Mouse (Mus musculus) limb, embryonic 13.5 days (tissue): Measurements from ENCODE around the gene Engase. TPM values are rescaled to one million over a fixed set of nuclear protein-coding genes. Genes with fewer than 3 reads are reported as not detected.

Experiments used
- ATAC-seq: fragments of 200-750 bp; cut with Nextera tagmentation; 2 replicates; pipeline ENCODE4 v1.8.0; 2017; ENCODE audit warnings: low read depth, moderate number of reproducible peaks, moderate TSS enrichment; ENCODE audit not compliant: low FRiP score
- H3K27ac ChIP-seq: fragments of 300-500 bp; sonication (generic); 2 replicates; pipeline ENCODE4 v1.5.1; 2015; ENCODE audit warnings: inconsistent platforms, mild to moderate bottlenecking, moderate library complexity
- H3K27me3 ChIP-seq: fragments of 300-500 bp; sonication (generic); 2 replicates; pipeline ENCODE4 v1.6.1; 2015; ENCODE audit warnings: mild to moderate bottlenecking, inconsistent platforms
- H3K36me3 ChIP-seq: fragments of 300-500 bp; sonication (generic); 2 replicates; pipeline ENCODE4 v1.6.1; 2015; ENCODE audit warnings: inconsistent platforms, mild to moderate bottlenecking, moderate library complexity
- H3K4me1 ChIP-seq: fragments of 300-500 bp; sonication (generic); 2 replicates; pipeline ENCODE4 v1.6.1; 2015; ENCODE audit warnings: inconsistent platforms
- H3K4me2 ChIP-seq: fragments of 300-500 bp; sonication (generic); replicated peaks from 2 replicates; pipeline ENCODE4 v1.6.1; 2015; ENCODE audit warnings: inconsistent platforms, mild to moderate bottlenecking, moderate library complexity
- H3K4me3 ChIP-seq: fragments of 300-500 bp; sonication (generic); 2 replicates; pipeline ENCODE4 v1.5.1; 2015; ENCODE audit warnings: moderate library complexity, mild to moderate bottlenecking, inconsistent platforms
- H3K9ac ChIP-seq: fragments of 300-500 bp; sonication (generic); 2 replicates; pipeline ENCODE4 v1.6.1; 2015; ENCODE audit warnings: mild to moderate bottlenecking, inconsistent platforms
- H3K9me3 ChIP-seq: fragments of 300-500 bp; sonication (generic); 2 replicates; pipeline ENCODE4 v1.6.1; 2016; ENCODE audit warnings: inconsistent platforms
- WGBS: fragments of 180-500 bp; shearing (Covaris S2); methylation state at CpG from one replicate; pipeline ENCODE4 v1.1.7; 2015; 5-methylcytosine and 5-hydroxymethylcytosine counted together
- polyA plus RNA-seq: library from polyadenylated mRNA; unstranded; fragments of >200 nt; fragmentation: Nextera tagmentation; extraction: Ambion mirVana; gene quantifications from 2 replicates; pipeline ENCODE4 v1.2.1, GENCODE M21; 2015

Engase gene
- polyA plus RNA-seq = 4.9 and 5.5 TPM in 2 replicates

GRCm38 (mm10) chr11:118476396-118477373, at the start of gene Engase:
TSS of gene Engase (plus strand) at chr11:118476829.
- peak within 1 kb of the TSS; percentile 82 for H3K9ac ChIP-seq
- peak within 1 kb of the TSS; percentile 91 for H3K4me2 ChIP-seq
- 0 out of 2 replicates have a peak, but pooled peaks cover 3% of the 10 kb centered on the region for H3K27me3 ChIP-seq
- under 1% methylated on average over 57 of the region's 57 CpGs for WGBS
- peaks cover 20% of the 10 kb centered on the region for H3K4me1 ChIP-seq
- H3K4me3 ChIP-seq = peak within 1 kb of the TSS; percentile 75
- no peaks in the 10 kb centered on the region for H3K9me3 ChIP-seq
- peak; percentile 100 for ATAC-seq
- 0 out of 2 replicates have a peak, but pooled peaks cover 10% of the 10 kb centered on the region for H3K36me3 ChIP-seq
- no peak within 1 kb of the TSS for H3K27ac ChIP-seq

DNA sequence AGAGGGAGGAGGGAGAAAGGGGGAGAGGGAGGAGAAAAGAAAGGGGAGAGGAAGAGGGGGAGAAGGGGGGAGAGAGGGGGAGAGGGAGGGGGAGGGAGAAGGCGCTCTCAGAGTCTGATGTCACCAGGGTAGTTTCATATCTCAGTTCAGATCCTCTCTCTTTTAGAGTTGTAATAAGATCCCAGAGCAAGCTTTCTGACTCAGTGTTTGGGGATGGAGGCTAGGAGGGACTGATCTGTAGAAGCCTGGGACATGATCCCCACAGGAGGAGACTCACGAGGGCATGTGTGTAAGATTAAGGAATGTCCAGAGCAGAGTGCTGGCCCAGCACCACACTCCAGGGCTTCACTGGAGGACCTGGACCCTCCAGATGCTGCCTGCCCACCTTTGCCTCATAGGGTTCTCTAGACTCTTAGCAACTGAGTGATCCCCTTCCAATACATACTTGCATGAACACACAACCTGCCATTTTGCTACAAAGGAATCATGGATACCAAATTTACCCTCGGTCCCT, 49.3 kb upstream of the Engase start:
- H3K4me1 ChIP-seq = peaks cover 73% of the 10 kb centered on the region
- no peaks in the 10 kb centered on the region for H3K36me3 ChIP-seq
- H3K9me3 ChIP-seq = no peaks in the 10 kb centered on the region
- peak overlapping the region; percentile 74 for H3K4me2 ChIP-seq
- H3K4me3 ChIP-seq = peak overlapping the region; percentile 45; the same call in 1 of the 2 replicates
- H3K27me3 ChIP-seq = peaks cover 3% of the 10 kb centered on the region; the same call in 1 of the 2 replicates
- WGBS = 24% methylated on average over 3 of the region's 3 CpGs
- H3K9ac ChIP-seq = no peak overlapping the region
- ATAC-seq = no peak
- peak overlapping the region; percentile 61; the same call in 1 of the 2 replicates for H3K27ac ChIP-seq

- peaks cover 72% of the 10 kb centered on the region for H3K4me1 ChIP-seq
- ATAC-seq = peak; percentile 49; the same call in 1 of the 2 replicates
- WGBS = under 1% methylated on average over 8 of the region's 8 CpGs
Observed at GRCm38 (mm10) chr11:118427986-118428385, 48.6 kb upstream of the Engase start, which contains the start of gene C1qtnf1. TSS of gene C1qtnf1 (plus strand) at chr11:118428203.

GRCm38 (mm10) chr11:118428460-118428868, 48.2 kb upstream of the Engase start:
- H3K36me3 ChIP-seq = no peaks in the 10 kb centered on the region
- H3K27ac ChIP-seq = peak overlapping the region; percentile 61; the same call in 1 of the 2 replicates
- H3K4me3 ChIP-seq = peak overlapping the region; percentile 45
- H3K9ac ChIP-seq = peak overlapping the region; percentile 71
- 0 out of 2 replicates have a peak, but pooled peaks cover 3% of the 10 kb centered on the region for H3K27me3 ChIP-seq
- peaks cover 72% of the 10 kb centered on the region for H3K4me1 ChIP-seq
- no peaks in the 10 kb centered on the region for H3K9me3 ChIP-seq
- 7% methylated on average over 11 of the region's 11 CpGs for WGBS
- ATAC-seq = no peak
- H3K4me2 ChIP-seq = peak overlapping the region; percentile 74

More at GRCm38 (mm10) chr11:118427986-118428385, 48.6 kb upstream of the Engase start, which contains the start of gene C1qtnf1:
- no peaks in the 10 kb centered on the region for H3K36me3 ChIP-seq
- peak within 1 kb of the TSS; percentile 45 for H3K4me3 ChIP-seq
- no peaks in the 10 kb centered on the region for H3K9me3 ChIP-seq
- H3K27me3 ChIP-seq = 0 out of 2 replicates have a peak, but pooled peaks cover 3% of the 10 kb centered on the region
- peak within 1 kb of the TSS; percentile 61; the same call in 1 of the 2 replicates for H3K27ac ChIP-seq
- peak within 1 kb of the TSS; percentile 74 for H3K4me2 ChIP-seq
- peak within 1 kb of the TSS; percentile 71 for H3K9ac ChIP-seq

DNA sequence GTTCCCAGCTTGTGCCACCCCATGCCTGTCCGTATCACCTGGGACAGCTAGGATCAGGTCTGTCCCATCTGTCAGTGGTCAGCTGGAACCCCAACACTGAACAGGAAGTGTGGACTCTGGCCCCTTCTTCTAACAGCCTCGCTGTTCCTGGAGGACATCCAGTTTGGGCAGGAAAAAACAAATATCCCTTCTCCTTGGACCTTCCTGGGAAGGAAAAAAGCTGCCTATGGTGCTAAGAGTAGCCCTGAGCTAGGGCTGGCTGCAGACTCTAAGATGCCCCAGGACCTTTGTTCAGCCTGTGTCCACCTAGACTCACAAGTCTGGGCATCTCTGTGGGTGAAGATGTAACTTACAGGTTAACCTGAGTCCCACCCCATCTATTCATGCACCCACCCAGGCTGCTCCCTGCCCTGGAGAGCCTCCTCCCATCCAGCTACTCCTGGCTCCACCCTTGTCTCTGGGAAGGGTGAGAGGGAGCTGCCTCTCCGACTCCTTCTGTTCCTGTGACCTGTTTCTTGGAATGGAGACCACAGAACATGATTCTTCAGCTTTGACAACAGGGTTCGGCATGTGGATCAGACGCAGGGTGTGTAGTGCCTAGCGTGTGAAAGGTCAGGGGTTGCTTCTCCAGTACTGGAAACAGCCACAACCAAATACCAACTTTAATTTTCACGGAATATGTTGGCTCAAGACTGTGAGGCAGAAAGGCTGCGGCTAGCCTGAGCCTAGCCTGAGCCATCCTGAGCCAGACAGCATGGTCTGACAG, 47.5 kb upstream of the Engase start:
- Histone ChIP-seq H3K4me1 (peaks cover 72% of the 10 kb centered on the region), H3K9me3 (no peaks in the 10 kb centered on the region), H3K4me2 (peak overlapping the region; percentile 74), H3K27me3 (0 out of 2 replicates have a peak, but pooled peaks cover 3% of the 10 kb centered on the region), H3K4me3 (peak overlapping the region; percentile 45), H3K36me3 (no peaks in the 10 kb centered on the region), H3K9ac (peak overlapping the region; percentile 71), H3K27ac (peak overlapping the region; percentile 61; the same call in 1 of the 2 replicates)
- WGBS = 50% methylated on average over 8 of the region's 8 CpGs
- ATAC-seq = no peak

DNA sequence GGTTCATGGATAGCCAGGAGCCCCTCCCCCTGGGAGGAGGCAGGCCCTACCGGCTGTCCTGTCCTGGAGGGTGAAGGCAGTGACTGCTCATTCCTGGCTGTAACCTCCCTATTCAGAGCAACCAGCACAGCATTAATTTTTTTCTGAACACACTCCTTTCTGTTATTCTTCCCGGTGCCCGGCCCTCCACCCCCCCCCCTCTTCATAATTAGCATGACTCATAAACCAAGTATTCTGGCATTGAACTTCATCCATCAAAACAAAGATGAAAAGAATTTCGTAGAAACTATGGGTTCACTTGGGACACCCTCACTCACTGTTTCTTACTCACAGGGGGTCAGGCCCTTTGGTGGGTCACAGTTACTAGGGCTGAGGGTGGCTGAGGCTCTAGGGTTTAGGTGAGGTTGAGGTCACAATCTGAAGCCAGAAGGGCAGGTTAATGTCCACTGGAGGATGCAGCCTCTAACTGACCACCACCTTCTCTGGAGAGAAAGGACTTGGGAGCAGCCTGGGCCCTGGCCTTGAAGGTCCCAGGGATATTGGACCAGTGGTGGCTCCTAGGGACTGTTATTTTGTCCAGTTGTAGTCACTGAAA, 46.2 kb upstream of the Engase start:
- Histone ChIP-seq H3K4me1 (peaks cover 73% of the 10 kb centered on the region), H3K27me3 (0 out of 2 replicates have a peak, but pooled peaks cover 3% of the 10 kb centered on the region), H3K4me2 (peak overlapping the region; percentile 27), H3K36me3 (no peaks in the 10 kb centered on the region), H3K27ac (no peak overlapping the region), H3K4me3 (no peak overlapping the region), H3K9me3 (no peaks in the 10 kb centered on the region), H3K9ac (0 out of 2 replicates have a peak overlapping the region, but pooled peaks have one; percentile 4)
- WGBS = 37% methylated on average over 4 of the region's 4 CpGs
- no peak for ATAC-seq

DNA sequence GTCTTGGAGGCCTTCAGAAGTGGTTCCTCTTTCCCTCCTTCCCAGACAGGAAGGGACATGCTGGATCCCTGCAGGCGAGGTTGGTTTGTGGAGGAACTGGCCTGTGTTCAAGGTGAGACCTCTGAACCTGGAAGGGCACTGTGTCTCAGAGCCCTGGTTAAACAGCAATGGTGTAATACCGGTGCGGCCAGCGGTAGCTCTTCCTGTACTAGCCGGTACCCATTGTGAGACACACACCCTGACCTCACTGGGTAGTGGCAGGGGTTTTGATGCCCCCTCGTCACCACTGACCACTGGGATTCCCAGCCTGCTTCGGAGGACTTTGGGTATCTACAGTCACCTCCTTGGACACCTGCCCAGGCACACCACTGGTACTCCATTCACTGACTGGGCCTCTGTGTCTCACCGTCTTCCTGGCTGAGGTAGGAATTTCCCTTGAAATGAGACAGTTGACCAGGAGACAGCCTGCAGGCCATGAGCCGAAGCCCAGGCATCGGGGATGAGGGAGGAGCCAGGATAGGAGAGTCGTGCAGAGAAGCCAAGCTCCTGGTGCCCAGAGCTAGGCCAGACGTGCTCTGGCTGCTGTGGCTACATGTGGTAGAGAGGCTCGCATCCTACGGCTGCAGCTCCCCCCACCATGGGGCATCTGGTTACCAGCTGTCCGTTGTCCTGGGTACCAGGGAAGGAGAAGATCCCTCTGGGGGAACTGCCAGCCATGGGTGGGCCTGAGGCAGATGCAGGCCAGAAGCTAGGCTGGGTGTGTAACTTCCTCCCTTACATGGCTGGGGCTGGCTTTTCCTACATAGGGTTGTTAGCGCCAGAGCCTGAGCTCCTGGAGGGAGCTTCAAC, 45.3 kb upstream of the Engase start:
- no peak for ATAC-seq
- peaks cover 78% of the 10 kb centered on the region for H3K4me1 ChIP-seq
- no peaks in the 10 kb centered on the region for H3K27me3 ChIP-seq
- 57% methylated on average over 16 of the region's 16 CpGs for WGBS
- no peaks in the 10 kb centered on the region for H3K36me3 ChIP-seq
- H3K4me2 ChIP-seq = no peak overlapping the region
- no peak overlapping the region for H3K27ac ChIP-seq
- peak overlapping the region; percentile 31; the same call in 1 of the 2 replicates for H3K9ac ChIP-seq
- H3K9me3 ChIP-seq = no peaks in the 10 kb centered on the region
- H3K4me3 ChIP-seq = no peak overlapping the region

DNA sequence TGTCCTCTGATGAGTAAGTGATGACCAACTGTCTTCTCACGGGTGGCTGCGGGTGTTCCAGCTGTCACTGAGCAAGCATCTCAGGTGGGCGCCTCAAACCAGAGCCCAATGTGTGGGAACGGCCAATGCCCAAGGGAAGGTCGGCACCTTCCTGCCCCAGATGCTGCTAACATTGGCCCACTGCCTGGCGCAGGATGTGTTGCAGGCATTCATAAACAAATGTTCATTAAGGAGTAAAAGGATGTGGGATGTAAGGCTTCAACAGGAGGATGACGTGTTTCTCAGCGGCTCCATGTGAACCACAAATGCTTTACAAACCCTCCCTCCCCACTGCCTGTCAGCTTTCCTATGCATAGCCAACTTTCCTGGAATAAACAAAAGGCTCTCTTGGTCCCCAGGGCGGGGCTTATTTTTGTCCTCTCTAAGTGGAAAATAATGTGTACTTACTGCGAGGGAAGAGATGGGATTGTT, 43.2 kb upstream of the Engase start:
- Histone ChIP-seq H3K4me2 (peak overlapping the region; percentile 57), H3K36me3 (no peaks in the 10 kb centered on the region), H3K4me1 (peaks cover 87% of the 10 kb centered on the region), H3K27ac (no peak overlapping the region), H3K9ac (no peak overlapping the region; the same call in none of the 2 replicates), H3K4me3 (peak overlapping the region; percentile 23), H3K9me3 (no peaks in the 10 kb centered on the region), H3K27me3 (no peaks in the 10 kb centered on the region)
- WGBS = 70% methylated on average over 10 of the region's 10 CpGs
- ATAC-seq = no peak

GRCm38 (mm10) chr11:118434093-118434492, 42.5 kb upstream of the Engase start:
- H3K36me3 ChIP-seq = no peaks in the 10 kb centered on the region
- H3K27me3 ChIP-seq = no peaks in the 10 kb centered on the region
- peak overlapping the region; percentile 53 for H3K9ac ChIP-seq
- H3K4me3 ChIP-seq = peak overlapping the region; percentile 23
- H3K27ac ChIP-seq = peak overlapping the region; percentile 28; the same call in 1 of the 2 replicates
- ATAC-seq = no peak
- peaks cover 87% of the 10 kb centered on the region for H3K4me1 ChIP-seq
- WGBS = 41% methylated on average over 13 of the region's 13 CpGs
- peak overlapping the region; percentile 57 for H3K4me2 ChIP-seq
- no peaks in the 10 kb centered on the region for H3K9me3 ChIP-seq

DNA sequence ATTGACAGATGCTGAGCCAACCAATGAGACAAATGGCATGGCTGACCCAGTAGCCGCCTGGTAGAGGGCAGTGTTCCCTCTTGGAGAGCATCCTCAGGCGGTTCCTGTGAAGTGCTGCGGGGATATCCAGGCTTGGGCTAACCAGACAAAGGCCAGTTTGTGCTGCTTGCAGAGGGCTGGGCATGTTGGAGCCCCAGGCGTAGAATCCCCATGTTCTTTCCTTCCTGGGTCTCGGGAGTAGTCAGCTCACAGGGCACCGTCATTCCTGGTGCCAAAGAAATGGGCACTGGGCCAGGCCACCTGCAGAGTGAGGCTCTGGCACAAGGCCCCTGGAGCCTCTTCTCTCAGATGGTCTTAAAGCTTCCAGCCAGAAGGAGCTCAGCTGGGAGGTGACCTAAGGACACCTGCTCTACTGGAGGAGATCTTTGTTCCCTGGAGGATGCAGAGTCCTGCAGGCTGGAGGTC, 40.1 kb upstream of the Engase start:
- Histone ChIP-seq H3K4me2 (no peak overlapping the region), H3K27me3 (no peaks in the 10 kb centered on the region), H3K4me3 (no peak overlapping the region), H3K27ac (no peak overlapping the region), H3K9me3 (no peaks in the 10 kb centered on the region), H3K9ac (no peak overlapping the region), H3K36me3 (no peaks in the 10 kb centered on the region), H3K4me1 (peaks cover 67% of the 10 kb centered on the region)
- ATAC-seq = no peak
- 34% methylated on average over 6 of the region's 6 CpGs for WGBS
